Mouse (Mus musculus): ENCODE measurements around the gene Zglp1.

The Zglp1 gene

DNA sequence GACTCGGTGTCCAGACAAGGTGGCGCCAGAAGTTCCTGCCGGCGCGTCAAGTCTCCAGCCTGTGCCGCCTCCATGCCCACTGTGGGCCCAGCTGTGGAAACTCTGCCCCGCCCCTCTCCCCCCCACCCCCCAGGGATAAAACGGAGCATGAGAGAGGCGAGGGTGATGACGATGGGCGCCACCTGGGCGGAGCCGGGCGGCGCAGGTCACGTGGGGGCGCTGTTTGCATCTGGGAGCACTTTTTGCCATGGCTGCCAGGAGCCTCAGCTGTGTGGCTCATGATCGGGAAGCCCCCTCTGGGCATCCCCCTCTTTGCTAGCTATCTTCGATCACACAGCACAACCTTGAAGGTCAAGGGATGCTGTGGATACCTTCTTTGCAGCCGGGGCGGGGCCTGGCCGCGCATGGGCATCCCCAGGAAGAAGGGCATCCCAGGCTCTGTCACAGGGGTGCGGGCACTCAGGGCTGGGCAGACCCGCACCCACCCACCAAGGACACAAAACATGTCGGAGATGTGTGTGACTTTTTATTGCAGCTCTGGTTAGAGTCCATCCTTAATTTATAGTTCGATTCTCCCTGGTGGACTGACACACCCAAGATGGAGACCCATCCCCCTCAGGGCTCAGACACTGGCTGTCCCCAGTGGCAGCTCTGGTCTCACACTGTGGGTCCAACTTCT, at the start of gene Zglp1:
TSS of gene Zglp1 (minus strand) at position 88 of the 679 bp plus-strand sequence.
- DNase-seq (ENCODE audit: low read depth, low spot score), result no peak

DNA sequence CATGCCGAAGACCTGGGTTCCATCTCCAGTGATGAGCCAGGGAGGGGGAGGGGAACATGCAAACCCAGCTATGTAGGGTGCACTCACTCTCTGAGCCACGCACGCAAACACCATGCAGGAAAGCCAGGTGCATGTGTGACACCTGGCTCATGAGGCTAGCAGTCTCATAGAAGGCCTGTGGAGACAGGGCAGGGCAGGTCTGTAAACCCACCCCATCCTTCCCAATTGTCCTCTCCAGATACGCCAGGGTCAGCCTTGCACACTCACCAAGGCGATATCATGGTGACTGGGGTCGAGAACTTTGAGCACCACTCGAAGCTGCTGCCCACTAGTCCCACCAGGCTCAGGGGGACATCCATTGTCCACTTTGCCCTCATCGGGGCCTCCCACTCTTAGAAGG, 48.2 kb upstream of the Zglp1 start:
- no peak for DNase-seq (ENCODE audit: low read depth, low spot score)

DNA sequence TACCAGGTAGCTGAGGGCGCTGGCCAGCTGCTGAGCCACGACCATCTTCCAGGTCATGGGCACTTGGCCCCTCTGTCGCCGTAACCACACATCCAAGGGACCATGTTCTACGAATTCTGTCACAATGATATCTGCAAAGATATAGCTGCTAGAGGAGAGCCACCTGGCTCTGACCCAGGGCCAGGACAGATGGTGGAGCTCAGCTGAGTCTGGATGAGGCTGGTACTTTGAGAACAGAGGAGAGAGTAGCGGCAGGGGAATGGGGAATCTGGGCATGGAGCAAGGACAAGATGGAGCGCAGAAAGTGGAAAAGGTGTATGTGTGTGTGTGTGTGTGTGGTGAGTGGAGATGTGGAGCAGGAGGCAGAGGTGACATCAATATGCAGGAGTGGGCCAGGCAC, 47.3 kb upstream of the Zglp1 start:
- no peak for DNase-seq (ENCODE audit: low read depth, low spot score)

DNA sequence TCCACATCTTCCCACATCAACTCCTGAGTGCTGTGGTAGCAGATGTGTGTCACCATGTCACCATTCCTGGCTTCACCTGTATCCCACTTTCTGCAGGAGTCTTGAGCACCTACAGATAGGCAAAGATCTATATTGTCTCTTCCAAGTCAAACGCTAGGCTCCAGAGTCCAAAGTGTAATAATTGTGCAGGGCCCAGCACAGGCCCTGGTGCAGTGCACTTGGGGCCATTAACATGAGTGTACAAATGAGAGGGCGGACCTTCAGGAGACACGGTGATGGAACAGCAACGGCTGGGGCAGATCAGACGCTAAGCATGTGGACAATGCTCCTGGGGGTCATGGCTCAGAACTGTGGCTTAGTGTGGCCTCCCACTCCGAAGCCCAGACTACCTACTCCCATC, 46.9 kb upstream of the Zglp1 start:
- DNase-seq (ENCODE audit: low read depth, low spot score), result no peak

DNA sequence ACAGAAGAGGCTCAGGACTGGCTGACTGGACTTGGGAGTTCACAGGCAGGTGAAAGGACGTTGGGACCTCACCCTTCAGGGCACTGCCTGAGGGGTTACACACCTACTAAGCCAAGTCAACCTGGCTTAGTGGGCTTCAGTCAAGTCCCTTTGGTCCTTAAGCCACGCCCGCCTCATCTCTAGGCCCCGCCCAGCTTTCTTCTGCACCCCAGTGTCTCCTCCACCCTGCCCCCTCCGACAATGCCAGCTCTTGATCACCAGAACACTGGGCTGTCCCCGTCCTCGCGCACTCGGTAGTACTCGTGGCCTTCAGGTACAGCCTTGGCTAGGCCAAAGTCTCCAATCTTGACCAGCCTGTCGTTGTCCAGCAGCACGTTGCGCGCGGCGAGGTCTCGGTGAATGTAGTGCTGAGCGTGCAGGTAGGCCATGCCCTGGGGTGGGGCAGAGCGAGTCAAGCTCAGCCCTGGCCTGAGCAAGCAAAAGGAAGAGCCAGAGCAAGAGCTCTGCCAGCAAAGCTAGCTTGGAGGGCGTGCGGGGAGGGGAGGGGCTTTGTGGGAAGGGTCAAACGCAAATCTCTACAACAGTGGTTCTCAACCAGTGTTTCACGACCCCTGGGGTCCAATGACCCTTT, 40.8 kb upstream of the Zglp1 start:
- DNase-seq (ENCODE audit: low read depth, low spot score), result no peak

DNA sequence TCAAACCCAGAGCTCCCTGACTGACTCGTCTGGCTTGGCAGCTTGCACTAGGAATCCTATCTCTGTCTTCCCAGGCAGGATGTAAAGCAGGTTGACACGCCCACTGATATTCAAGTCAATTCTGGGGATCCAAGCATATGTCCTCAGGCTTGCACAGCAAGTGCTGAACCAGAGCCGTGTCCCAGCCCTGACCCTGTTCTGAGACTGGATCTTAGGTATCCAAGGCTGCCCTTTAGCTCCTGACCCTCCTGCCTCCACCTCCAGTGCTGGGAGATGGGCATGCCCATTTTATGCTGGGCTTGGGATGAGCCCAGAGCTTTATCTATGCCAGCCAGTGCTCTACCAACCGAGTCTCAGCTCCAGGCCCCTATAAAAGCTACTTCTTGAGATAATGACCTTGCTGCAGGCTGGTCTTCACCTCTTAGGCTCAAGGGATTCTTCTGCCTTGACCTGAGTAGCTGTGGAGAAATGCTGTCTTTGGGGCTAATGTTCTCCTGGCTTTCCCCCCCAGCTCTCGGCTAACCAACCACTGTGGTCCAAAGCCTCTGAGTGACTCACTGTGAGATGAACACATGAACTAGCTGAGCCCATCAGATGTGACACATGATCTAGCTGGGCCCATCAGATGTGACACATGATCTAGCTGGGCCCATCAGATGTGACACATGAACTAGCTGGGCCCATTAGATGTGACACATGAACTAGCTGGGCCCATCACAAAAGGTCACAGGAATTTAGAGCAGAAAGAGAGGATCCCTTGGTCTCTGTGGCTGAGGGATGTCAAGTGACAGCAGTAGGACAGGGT, 39.1 kb upstream of the Zglp1 start:
- no peak for DNase-seq (ENCODE audit: low read depth, low spot score)

DNA sequence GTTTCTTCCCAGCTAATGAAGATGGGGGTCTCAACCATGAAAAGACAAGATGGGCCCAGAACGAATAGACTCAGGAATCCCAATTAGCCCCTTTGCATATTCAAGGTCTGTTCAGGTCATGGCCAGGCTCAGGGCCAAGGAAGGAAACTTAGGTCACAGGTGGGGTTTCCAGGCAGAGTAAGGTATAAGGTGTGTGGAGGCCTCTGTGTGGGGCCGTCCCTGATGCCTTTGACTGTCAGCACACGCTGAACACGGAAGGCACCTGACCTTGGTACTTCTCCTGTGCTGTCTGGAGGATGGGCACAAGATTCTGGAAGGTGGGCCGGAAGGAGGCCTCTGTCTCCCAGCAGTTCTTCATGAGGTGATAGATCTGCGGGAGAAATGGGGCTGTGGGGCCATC, 37.9 kb upstream of the Zglp1 start:
- DNase-seq (ENCODE audit: low read depth, low spot score), result no peak

DNA sequence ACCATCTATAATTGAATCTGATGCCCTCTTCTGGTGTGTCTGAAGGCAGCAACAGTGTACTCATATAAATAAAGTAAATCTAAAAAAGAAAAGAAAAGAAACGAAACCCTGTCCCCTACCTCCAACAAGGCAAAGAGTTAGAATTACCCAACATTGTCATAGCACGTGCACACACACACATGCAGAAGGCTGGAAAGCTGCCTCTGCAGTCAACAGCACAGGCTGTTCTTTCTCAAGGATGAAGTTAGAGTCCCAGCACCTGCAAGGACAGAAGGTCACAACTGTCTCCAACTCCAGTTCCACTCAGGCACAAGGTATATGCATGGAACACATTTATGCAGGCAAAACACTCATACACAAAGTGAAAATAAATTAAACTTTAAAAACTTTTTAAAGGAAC, 35.2 kb upstream of the Zglp1 start:
- no peak for DNase-seq (ENCODE audit: low read depth, low spot score)

DNA sequence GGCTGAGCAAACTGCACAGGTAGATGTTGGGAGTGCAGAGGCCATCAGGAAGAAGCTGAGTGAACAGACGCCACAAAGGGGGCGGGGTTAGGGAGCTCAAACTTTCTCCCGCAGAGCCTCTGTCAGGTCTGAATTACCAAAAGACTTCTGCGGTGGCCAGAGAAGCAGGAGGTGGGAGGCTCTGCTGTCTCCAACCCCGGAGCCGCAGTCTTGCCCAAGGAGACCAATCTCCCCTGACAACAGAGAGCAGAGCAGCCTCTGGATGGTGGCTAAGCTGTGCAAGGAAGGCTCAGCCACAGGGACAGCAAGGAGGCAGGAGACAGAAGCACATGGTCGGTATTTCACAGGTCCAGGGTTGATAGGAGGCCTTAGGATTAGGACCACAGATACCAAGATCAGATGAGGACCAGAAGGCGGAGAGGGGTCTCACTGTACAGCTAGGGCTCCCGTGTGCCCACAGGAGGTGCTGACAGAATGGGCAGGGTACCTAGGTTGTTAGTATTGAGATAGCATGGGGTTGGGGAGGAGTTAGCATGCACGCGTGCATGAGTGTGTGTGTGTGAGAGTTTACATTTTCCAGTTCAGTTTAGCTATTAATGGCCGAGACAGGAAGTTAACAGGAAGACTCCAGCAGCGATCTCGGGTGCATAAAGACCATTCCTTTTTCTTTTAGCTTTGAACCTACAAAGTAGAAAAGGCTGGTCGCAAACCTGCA, 33.7 kb upstream of the Zglp1 start:
- no peak for DNase-seq (ENCODE audit: low read depth, low spot score)

DNA sequence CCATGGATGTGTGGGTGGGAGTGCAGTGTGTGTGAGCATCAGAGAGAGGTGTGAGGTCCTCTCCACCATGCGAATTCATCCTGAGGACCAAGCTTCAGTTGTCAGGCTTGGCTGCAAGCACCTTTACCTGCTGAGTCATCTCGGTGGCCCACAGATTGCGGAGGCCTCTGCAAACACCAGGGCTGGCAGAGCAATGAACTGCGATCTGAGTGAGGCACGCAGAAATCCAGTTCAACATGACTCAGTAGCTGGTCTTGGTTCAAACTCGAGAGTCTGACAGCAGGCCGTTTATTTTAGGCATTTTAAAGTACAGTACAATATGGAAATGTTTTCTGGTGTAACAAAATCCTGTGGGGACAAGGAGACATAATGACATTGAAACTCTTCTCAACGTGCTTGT, 30.9 kb upstream of the Zglp1 start:
- DNase-seq (ENCODE audit: low read depth, low spot score), result no peak

DNA sequence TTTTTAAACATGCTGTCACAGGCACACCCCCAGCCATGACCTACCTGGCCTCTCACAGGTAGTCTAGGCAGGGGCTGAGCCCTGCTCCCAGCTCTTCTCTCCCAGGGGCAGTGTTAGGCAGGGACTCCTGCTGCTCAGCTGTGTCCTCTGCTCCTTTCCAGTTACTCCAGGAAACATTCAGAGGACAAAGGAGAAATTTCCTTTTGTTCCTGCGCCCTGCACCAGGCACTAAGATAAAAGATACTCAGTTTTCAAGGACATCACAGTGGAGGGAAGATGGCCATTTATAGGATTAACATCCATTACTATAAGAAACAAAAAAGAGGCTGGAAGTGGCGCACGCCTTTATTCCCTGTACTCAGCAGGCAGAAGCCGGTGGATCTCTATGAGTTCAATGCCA, 29.1 kb upstream of the Zglp1 start:
- no peak for DNase-seq (ENCODE audit: low read depth, low spot score)

DNA sequence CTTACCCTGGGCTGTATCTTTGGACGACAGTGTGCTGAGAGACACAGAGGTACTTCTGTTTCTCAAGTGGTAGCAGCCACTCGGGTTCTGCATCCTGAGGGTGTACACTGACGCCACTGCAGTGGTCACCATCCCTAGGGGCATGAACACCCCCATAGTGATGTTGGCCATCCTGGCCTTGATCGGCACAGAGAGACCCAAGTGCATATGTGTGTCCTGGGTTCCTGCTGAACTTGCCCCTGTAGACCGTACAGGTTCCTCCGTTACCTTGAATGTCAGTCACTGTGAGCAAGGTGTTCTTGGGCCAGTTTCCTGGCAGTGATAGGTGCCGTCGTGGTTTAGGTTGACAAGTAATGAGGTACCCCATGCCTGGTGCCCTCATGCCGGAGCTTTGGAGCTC, 26.5 kb upstream of the Zglp1 start:
- DNase-seq (ENCODE audit: low read depth, low spot score), result no peak

DNA sequence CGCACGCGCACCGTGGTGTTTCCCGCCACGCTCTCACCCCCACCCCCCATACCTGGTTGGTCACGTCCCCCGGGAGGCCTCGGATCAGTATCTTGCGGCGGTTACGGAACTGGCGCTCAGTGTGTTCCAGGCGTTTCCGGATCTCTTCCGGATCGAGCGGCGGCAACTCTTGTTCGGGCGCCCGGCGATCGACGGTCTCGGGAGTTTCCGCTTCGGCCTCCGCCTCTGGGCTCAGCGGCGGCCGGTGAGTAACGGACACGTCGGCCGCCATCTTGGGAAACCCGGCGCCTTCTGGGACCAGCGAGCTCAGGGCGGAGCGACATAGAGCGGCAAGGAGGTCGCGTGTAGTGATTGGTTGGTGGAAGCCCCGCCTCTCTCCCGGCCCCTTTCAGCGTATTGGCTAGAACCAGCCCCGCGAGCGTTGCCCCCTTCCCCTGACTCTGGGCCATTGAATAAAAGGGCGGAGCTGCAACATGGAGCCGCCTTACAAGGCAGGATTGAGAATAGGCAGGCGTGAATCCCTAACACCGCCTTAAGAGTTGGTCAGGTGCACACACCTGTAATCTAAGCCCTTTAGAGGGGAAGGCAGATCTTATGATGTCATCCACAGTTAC, 24.9 kb upstream of the Zglp1 start, which contains the start of the genes Gm38431 and Raver1:
TSS of gene Gm38431 (minus strand) at position 291 of the 614 bp plus-strand sequence.
TSS of gene Raver1 (minus strand) at position 302 of the 614 bp plus-strand sequence.
- peak; percentile 92 for DNase-seq (ENCODE audit: low read depth, low spot score)

DNA sequence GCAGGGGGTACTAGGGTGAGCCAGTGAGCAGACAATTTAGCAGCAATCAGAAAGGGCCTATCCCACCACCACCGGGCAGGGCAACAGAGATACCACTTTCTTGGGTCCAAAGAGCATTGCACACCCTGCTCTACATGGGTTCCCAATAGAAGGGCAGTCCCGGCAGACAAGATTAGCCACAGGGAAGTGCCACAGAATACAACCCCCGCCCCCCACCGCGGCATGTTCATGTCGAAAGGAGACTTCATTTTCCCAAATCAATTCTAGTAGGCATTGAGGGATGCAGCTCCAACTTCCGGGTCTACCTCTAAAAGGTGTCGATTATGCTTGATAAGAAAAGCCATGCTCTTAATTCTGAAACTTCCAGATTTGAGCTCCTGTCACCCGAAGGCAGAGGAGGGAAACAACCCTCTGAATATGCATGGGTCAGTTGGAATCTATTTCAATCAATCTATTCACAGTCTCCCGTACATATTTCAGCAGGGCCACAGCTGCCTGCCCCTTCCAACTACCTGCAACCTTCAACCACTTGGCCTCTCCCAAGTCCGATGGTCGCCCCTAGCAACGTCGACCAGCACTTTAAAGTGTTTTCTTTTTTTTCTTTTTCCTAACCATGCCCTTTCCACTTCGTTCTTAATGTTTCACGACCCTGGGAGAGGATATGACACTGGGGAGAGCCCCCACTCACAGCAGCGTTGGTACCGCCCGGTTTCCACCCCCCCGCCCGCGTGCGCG, 24.2 kb upstream of the Zglp1 start:
- peak; percentile 9 for DNase-seq (ENCODE audit: low read depth, low spot score)

DNA sequence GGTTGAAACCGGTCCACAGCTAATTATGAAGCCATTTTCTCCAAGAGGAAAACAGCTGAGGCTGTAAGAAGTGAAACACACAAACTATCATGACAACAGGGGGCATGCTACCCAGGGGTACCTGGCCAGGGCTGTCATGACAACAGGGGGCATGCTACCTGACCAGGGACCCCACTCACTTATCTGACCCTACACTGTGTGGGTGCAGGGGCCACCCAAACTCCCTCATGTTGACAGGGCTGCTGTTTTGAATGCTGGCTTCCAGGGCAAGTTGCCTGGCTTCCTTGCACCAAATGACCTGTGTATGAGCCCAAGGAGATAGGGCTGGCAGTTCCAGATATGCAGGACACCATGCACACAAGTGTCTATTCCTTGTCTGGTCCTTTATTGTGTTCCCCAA, 23.6 kb upstream of the Zglp1 start:
- no peak for DNase-seq (ENCODE audit: low read depth, low spot score)

DNA sequence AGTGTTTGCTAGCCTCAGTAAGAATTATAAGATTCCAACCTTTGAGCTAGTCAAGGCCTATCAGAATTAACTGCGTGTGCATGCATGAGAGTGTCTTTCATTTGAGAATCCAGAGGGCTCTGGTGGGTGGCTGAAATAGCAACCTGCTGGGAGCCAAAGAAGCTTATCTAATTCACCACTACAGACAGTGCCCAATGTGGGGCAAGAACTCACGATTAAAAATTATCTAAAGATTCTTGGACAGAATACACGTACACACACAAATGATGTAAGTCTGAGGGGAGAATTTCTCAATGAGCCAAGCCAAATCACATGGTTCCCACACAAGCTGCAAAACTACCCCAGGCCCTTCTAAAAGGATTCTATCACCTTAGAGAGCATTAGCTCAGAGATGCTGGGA, 16.4 kb upstream of the Zglp1 start:
- DNase-seq (ENCODE audit: low read depth, low spot score), result no peak

DNA sequence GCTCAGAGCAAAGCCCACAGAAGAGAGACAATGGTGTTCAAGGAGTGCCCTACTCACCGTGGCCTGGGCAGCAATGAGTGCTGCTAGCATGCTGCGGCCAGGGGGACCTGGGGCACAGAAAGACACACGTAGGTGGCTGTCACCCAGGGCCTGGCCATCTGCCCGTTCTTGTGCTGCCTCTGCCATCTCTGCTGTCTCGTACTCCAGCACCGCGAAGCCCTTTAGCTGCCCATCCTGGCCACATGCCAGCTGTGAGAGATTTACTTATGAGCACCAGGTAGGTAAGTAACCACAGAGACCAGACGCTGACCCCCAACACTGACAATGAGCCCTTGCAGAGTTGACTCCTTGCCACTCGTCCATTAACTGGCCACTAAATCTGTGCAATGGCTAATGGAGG, 14.2 kb upstream of the Zglp1 start:
- DNase-seq (ENCODE audit: low read depth, low spot score), result no peak

DNA sequence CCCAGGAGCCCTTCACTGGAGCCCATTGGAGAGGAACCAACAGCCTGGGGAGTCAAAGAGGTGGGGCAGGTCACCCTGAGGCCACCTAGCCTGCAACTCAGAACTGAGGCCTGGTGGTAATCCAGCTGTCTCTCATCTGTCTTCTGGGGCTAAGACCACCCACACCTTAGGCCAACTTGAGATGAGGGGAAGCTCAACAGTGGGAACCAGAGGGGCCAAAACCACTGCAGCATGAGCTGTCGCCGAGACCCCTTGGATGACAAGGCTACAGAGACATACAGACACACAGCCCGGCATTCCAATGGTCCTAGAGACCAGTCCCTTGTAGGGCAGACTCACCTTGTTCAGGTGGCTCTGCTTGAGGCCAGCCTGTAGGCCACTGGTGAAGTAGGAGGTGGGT, 8.7 kb upstream of the Zglp1 start:
- DNase-seq (ENCODE audit: low read depth, low spot score), result no peak

DNA sequence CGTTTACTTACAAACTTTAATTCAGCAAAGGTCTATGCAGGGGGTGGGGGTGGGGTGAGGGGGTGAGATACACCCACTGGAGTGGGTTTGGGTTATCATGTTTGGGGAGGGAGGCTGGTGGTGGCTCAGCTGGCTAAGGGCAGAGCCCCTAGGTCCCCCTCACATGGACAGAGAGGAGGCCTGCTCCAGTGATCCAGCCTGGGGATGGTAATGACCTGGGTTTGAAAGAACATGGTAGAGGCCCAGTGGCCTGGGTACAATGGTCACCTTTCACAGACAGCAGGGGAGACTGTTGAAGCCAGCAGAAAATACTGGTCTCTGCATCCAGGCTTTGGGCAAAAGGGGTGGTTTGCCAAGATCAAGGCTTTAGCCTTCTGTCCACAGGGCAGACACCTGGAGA, 7.3 kb upstream of the Zglp1 start:
- no peak for DNase-seq (ENCODE audit: low read depth, low spot score)

DNA sequence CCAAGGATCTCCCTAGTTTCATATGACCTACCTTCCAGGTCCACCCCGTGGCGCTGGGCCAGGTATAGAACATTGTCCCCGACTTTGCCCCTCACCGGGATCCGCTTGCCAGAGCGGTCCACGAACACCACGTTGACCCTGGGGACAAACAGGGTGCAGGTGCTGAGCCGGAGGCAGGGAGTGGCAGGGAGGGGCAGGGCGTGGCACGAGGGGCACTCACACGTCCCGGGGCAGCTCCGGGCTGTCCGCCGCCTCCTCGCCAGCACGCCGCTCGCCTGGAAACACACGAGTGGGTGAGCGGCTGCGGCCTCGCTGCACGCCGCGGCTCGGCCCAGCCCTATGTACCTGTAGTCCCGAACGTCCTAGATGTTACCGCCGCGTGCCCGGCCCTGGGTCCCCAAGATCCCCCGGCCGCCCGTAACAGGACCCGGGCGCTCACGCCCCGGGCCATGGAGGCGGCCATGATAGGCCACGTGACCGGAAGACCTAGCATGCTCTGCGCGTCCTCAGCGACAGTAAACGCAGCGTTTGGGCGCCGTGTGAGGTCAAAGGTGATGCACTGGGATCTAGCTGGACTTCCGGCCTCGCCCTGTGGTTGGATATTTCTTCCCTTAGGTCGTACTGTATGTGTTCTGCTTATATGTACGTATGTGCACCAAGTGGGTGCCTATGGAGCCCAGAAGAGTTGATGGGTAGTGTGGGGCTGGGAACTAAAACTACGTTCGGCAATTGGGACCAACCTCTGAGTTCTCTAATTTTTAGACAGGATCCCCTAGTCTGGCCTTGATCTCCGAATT, 6.3 kb upstream of the Zglp1 start, which contains the start of the genes Gm49373 and Fdx1l:
TSS of gene Gm49373 (minus strand) at position 53 of the 797 bp plus-strand sequence.
TSS of gene Fdx1l (minus strand) at position 571 of the 797 bp plus-strand sequence.
- DNase-seq (ENCODE audit: low read depth, low spot score), result peak; percentile 81
